Mouse (Mus musculus) T-helper 1 cell (primary cell): ENCODE measurements at regions not wholly inside any gene's neighbourhood (a gene's known extent, or its start where the extent isn't known, plus 50 kb on each side); places are given as distances from the start of the nearest gene placed in this dataset.

Experiments used
- in situ Hi-C: fragments of 300-600 bp; cut with MboI, MseI; formaldehyde crosslinking; loops from one replicate; pipeline ENCODE4 v1.15.1; 2025; ENCODE audit warnings: high pct_unique_total_duplicates

DNA sequence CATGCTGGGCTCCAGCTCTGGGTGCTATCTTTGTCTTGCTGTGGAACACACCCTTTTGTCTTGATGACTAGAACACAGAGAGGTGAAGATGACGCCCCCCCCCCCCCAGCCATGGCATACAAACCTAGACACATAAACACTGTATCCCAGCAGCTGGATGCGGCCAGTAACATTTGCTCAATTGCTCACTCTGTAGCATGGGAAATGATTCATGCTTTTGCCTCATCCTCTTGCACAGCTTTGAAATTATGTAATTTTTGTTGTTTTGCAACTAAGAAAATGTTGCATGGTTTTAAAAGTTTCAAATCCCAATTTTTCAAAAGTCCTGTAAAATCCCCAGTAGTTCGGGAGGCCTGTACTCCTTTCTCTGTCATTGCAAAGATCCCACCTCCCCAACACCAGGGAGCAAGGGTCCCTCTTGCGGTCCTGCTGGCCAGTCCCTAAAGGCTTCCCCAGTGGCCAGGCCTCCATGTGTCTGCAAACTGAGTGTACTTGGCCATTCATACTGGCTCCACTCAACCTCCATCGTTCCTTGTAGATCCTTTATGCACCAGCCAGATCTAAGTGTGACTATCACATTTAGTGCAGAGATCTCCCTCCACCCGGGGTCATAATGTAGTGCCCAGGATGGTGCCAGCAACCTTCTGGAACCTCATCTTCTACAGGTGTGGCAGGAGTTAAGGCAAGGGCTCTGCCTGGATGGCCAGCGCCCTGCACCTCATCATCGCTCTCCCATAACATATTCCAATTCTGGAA lies 123.3 kb upstream of the Spdye4c start:
- in situ Hi-C loops = no loop called here

DNA sequence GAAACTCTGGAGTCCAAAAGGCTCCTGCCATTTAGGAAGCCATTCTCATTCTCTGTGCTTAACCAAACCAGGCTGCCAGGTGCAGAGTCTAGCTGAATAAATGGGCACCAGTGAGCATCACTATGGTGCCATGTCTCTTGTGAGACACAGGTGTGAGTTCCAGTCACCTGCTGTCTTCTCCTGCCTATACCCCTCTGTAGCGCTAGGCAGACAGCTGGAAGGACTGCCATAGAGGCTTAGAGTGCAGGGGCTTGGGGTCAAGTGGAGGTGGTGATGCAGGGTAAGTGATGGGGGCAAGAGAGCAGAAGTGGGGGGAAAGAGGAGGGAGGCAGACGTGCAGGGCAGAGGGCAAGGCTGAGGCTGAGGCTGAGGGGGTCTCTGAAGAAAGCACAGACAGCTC lies 122.7 kb upstream of the Spdye4c start:
- in situ Hi-C loops = no loop called here

DNA sequence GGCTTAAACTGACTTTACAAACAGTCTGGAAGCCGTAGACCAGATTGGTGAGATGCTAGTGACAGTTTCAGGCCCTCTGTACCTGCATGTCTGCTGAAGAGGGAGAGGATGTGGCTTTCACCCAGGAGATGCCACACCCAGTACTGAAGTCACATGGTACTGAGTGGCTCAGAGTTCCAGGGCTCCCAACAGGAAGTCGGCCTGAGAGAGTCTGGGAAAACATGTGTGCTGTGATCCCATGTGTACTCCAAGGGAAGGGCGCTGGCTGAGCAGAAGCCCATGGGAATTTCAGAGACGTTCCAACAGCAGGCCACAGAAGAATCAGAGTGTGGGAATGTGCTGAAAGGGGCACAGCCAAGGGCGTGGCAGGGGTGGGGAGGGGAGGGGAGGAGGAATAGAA lies 120.7 kb upstream of the Spdye4c start:
- in situ Hi-C loops = no loop called here

DNA sequence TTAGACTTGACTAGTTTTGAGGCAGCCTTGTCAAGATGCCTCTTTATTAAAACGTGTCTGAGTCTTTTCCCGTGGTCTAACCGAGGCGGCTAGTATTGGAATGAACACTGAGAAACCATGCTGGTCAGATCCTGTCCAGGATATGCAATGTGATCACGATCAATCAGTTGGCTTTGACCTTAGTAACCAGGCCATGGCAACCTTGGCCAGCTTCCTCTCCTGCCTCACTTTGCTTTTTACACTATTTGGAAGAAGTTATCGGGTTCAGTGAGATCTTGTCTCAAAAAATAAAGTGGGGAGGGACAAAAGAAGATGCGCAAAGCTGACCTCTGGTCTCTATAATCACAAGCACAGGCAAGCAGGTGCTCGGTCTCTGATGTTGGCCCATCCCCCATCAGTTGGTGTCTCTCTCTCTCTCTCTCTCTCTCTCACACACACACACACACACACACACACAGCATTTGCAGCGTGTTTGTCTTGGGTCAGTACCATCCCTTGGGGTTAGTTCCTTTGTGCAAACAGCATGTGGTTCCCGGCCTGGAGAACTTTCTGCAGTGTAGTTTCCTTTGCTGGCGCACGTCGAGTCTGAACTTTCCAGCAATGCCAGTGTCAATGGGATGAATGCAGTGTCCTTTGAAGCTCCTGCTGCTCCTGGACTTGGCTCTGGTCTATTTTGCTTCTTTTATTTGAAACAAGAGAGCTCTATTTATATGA lies 117.6 kb upstream of the Spdye4c start:
- in situ Hi-C loops = no loop called here

DNA sequence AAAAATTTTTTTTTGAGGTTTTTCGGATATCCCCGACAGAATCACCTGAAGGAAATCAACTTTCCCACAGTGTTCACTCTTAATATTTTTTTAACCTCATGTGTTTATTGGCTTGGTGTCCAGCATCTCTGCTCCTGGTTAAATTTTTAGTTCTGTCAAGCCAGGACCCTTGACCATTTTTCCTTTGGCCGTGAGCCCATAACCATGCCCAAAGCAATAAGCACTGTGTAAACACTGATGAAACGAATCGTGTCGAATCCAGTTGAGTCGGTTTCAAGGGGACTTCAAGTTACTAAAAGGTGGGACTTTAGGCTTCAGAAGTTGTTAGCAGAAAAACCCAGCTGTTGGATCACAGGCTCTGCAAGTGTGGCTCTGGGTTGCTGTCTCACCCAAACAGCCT lies 117.0 kb upstream of the Spdye4c start:
- in situ Hi-C loops = no loop called here

DNA sequence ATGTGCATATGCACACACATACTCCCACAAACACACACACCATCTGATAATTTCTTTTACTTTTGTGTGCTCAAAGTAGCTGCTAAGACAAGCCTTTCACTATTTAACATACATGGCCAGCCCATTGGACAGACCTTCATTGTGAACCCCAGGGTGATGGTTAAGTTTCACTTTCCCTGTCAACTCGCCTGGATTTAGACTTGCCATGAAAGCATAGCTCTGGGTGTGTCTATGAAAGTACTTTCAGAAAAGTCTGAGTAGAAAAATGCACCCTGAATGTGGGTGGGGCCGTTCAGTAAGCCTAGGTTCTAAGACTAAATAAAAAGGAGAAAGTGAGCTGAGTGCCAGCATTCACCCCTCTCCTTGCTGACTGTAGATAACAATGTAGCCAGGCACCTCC lies 113.8 kb upstream of the Spdye4c start:
- in situ Hi-C loops = no loop called here

DNA sequence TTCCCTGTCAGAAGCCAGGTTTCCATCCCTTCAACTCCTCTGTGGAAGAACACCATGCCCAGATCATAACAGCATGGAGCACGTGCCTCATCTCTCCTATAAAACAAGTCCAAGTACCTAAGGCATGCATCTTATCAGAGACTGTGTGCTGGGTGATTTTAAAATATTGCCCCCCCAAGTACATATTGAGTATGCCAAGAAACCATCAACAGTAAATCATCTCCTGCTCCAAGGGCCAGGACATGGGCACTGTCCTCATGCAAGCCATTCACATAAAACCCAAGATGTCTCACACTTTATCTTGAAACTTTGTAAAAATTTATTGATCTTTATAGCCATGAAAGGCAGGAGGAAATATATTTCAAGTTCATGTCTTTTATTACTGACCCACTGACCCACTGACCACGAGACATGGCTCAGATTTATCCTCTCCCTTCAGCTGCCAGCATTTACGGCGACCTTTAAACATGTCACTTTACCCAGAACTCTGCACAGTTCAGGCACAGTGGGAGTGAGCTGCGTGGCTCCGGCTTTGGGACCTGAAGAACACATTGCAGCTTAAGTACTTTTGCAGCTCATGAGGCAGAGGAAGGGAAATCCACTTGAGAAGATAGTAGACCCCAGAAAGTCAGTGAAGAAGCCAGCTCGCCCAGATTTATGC lies 99.7 kb upstream of the Spdye4c start:
- in situ Hi-C loops = no loop called here

DNA sequence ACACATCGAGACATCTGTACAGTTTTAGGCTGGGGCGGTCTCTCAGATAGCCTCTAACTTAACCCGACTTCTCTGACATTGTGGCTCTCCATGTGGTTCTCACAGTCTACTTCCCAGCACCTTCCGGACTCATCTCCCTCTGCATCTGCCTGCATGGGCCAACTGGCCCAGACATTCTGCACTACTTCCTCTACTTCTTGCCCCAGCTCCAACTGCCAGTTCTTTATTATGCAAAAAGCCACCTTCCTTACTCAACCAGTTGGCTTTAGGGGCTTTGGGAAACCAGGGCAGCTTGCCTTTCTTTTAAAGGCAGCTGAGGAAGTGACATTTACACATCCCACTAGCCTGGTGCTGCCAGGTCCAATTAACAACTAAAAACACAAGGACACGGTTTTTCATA lies 97.1 kb upstream of the Spdye4c start:
- in situ Hi-C loops = no loop called here

DNA sequence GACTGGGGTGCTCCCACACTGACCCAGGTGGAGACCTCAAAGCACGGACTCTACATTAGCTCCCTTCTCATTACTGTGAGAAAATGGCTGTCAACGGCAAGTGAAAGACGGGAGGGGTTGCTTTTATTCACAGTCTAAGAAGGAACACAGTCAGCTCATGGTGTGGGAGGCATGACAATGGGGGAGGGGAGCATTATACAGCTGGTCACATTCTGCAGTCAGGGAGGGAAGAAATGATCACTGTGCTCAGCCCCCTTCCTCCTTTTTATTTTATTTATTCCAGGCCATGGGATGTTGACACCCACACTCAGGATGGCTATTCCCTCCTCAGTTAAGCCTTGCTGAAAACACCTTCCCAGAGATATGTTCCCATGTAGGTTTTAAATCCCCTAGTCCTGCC lies 93.1 kb upstream of the Spdye4c start:
- in situ Hi-C loops = no loop called here

DNA sequence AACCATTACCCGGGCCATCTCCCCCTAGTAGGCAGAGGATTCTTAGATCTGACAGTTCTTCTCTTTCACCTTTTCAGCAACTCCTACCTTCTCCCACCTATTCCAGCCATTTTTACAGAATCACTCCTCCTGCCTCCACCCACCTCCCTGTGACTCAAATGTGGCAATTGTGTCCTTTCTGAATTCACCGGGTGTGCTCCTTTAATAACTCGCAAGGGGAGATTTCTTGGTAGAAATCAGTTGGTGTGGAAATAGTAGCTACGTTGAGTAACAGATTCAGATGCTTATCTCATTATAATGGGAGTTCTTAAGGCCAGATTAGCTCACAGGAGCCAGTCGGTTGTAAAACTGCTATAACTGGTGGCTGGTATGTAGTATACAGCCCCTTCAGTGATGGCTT lies 92.4 kb upstream of the Spdye4c start:
- in situ Hi-C loops = no loop called here

DNA sequence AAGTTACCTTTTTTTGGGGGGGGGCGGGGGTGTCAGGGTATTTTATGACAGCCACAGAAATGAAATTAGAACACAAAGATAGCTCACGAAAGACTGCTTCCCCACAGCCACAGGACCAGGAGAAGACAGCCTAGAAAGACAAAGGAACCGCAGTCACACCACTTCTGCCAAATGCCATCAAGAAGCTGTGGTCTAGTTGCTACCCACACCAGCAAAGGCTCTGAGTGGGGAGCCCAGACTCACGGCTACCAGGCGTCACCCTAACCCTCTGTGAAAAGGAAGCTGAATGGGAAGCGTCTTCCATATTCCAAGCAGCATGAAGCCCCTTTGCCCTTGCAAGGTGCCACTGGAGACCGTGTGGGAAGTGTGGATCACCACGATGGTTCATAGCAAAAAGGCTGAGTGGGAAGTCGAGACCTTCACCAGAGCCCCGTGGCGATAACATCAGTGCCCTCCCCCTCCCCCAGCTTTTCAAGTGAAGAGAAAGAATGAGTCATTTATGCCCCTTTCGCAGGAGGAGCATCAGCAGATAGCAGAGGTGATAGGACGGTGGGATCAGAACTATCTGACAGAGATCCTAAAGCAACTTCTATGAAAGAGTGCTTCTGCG lies 91.3 kb upstream of the Spdye4c start:
- in situ Hi-C loops = no loop called here

DNA sequence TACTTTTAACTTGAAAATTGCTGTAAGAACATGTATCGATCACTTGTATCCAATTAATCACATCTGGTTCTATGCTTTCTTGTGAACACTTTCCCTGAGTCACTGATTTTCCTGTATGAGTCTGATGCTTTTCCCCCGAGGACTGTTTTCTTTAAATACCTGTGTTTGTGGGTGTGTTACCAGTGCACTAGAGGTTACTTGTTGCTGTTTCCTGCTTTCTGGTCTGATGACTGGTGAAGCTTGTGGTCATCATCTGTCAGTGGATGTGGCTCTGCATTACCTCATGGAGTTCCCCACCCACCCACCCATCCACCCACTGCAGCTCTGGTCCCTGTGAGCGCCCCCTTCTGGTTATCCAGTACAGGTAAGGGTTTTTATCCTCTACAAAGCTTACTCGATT lies 88.3 kb upstream of the Spdye4c start:
- in situ Hi-C loops = no loop called here

DNA sequence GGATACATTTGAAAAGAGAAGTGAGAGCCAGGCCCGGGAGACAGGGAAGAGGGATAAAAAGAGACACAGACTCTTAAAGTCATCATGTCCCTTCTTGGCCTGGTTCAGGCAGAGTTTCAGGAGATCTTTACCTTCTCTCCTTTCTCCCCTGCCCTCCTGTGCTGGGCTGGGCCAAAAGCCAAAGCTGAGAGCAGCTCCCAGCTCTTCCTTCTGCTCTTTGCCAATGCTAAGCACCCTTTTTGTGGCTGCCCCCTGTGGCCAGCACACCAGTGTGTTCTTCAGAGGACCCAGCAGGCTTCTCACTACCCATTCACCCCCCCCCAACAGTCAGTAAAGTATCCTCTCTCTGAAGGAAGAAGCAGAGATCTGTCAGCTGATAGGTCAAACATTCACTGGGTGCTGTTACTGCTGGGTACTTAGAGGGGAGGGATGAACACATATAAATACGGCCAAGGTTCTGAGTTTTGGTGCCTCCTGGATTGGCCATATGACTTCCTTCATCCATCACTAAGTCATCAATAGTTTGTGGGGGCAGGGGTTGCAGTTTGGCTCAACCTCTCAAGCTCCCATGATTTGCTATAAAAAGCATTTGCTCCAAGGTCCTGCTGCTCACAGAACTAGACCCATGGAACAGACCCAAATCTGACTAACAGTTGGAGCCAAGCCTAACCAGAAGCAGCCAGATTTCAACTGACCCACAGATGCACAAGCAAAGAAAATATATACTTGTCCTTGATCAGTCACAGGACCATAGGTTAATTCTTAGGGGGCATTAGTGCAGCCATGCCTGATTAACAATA lies 87.7 kb upstream of the Spdye4c start:
- in situ Hi-C loops = no loop called here

DNA sequence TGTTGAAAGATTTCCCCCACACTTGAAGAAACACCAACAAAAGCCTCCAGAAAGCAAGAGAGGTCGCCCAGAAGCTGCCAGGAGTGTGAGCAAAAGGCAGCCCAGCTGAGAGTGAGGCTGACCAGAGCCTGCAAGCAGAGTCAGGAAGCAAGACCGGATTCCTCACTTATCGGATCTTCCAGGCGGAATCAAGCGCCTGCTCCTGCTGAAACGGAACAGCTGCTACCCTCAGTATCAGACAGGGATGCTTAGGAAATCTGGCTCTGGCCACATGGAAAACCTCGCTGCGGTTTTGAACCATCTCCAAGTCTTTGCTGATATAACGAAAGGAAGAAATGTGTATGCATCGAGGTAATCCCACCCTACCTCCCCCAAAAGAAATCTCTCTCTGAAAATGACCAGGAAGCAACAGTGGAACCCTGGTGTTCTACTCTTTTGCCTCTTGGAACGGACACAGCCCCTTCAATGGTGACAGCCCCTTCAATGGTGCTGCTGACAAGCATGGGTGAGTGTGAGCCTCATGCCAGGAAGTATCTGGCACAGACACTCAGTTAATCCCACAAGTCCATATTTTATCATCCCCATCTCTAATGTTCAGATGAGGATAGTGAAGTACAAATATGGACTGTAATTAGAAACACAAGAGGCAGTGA lies 83.3 kb upstream of the Spdye4c start:
- in situ Hi-C loops = no loop called here

DNA sequence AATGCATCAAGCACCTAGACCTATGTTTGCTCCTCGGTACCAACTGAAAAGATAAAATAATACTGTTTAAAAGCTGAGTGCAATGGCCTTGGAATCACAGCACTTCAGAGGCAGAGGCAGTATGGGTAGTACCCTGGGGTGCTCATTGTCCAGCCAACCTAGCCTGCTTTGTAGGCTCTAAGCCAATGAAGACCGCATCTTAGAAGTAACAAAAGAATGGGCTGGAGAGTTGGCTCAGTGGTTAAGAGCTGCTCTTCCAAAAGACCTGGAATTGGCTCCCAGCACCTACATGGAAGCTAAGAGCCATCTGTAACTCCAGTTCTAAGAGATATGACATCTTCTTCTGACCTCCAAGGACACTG lies 82.8 kb upstream of the Spdye4c start:
- in situ Hi-C loops = no loop called here

DNA sequence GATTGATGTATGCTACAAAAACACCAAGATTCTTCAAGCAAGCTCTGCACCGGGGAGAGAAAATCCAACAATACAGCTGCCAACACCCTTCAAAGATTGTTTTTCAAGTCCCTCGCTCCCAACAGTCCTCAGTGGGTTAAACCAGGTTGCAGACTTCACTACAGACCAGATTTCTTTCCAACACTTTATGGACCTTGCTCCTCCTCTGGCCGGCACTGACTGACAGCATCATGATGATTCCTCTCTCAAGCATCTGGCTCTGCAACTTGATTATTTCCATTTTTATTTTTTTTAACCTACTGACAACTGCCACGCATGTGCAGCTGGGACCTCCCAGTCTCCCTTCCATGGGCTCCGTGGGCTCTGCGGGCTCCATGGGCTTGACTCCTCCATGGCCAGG lies 79.7 kb upstream of the Spdye4c start:
- in situ Hi-C loops = no loop called here

DNA sequence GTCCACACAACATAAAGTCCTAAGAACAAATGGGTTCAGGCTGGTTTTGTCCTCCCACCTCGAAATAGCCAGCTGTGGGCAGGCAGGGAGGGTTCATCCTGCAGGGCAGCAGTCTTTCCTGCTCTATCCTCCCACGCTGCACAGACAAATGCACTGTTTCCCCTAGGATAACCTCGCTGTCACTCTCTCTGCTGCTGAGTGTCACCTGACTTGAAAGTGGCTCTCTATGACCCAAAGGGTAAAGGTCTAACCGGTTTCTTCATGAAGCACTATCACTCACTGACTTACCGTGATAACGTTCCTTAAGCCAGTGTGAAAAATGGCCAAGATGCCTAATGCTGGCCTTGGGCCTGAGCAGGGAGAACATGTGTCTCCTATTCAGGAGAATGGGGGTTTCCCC lies 78.2 kb upstream of the Spdye4c start:
- in situ Hi-C loops = no loop called here

DNA sequence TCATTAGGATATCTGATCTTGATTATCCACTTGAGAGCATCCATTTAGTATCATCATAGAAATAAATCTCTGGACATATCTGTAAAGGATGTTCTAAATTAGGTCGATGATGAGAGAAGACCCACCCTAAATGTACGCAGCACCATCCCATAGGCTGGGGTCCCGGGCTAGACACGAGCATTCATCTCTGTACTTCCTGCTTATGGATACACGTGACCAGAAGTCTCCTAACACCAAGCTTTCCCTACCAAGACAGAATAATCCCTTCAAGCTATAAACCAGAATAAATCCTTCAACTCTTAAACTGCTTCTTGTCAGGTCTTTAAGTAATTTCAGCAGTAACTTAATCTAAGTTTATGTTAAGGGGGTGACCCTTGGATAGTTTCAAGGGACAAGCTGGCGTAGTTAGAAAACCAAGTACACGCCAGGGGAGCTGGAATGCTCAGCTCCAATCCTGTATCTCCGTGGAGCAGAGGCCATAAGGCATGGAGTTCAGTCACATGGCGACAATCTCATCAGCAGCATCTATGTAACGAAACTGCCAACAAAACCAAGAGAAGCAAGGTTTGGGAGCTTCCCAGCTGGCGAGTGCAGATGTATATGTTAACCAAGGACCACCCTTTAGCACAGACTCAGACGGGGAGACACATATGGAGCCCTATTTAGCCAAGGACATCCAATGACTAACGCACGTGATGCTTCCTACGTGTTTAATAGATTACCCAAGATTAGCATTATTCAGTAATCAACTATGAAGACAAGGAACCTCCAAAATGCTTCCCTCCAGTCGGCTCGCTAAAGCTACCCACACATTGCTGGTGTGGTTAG lies 76.3 kb upstream of the Spdye4c start:
- in situ Hi-C loops = no loop called here

DNA sequence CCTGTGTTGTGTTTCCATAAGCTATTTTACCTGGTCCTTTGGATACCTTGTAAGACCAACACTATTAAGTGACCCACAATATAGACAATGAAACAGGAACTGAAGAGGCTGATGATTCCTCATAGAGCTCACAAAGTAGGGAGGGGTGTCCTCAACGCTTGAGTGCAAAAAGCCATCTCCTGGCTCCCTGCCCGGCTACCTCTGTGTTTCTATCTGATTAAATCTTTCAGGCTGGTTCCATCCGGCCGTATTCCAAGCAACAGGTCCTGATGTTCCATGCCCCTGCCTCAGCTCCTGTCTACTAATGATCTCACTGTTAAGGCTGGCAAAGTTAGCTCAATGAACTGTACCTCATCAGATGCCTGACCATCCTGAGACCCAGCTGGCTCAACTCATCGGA lies 75.3 kb upstream of the Spdye4c start:
- in situ Hi-C loops = no loop called here

DNA sequence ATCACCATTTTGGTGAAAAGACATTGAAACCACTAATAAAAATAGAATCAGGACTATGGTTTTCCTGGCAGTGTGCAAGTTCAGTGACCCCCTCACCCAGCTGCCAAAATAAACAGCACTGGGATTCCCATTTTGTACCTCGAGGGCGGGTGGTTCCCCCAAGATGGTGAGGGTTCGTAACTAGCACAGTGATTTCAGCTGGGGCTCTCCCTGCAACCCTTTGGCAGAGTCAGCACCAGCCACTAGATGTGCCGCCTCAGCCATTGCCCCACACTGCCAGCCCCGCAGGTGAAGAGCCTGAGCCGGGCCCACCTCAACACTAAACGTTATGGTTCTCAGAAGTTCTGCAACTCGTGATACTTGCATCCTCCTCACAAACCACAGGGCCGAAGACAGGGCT lies 74.3 kb upstream of the Spdye4c start:
- in situ Hi-C loops = no loop called here
